Mouse (Mus musculus) kidney, embryonic 14.5 days (tissue): ENCODE measurements at regions not wholly inside any gene's neighbourhood (a gene's known extent, or its start where the extent isn't known, plus 50 kb on each side); places are given as distances from the start of the nearest gene placed in this dataset.

Experiments used
- ATAC-seq: fragments of 200-750 bp; cut with Nextera tagmentation; 2 replicates; pipeline ENCODE4 v1.8.0; 2017; ENCODE audit warnings: moderate number of reproducible peaks, mild to moderate bottlenecking, moderate TSS enrichment, moderate library complexity; ENCODE audit not compliant: low FRiP score, low TSS enrichment
- H3K27ac ChIP-seq: fragments of 300-500 bp; sonication (generic); 2 replicates; pipeline ENCODE4 v1.5.1; 2014; ENCODE audit warnings: low read depth, mild to moderate bottlenecking, low read length, moderate library complexity, mixed read lengths
- H3K27me3 ChIP-seq: fragments of 300-500 bp; sonication (generic); 2 replicates; pipeline ENCODE4 v1.6.1; 2014; ENCODE audit warnings: mild to moderate bottlenecking, low read length; ENCODE audit not compliant: control insufficient read depth, insufficient read depth
- H3K36me3 ChIP-seq: fragments of 300-500 bp; sonication (generic); 2 replicates; pipeline ENCODE4 v1.6.1; 2014; ENCODE audit warnings: low read length, mixed read lengths; ENCODE audit not compliant: control insufficient read depth, insufficient read depth
- H3K4me1 ChIP-seq: fragments of 300-500 bp; sonication (generic); 2 replicates; pipeline ENCODE4 v1.6.1; 2014; ENCODE audit warnings: low read length, mixed read lengths; ENCODE audit not compliant: control insufficient read depth, insufficient read depth
- H3K4me2 ChIP-seq: fragments of 300-500 bp; sonication (generic); replicated peaks from 2 replicates; pipeline ENCODE4 v1.6.1; 2014; ENCODE audit warnings: low read depth, mild to moderate bottlenecking, low read length
- H3K4me3 ChIP-seq: fragments of 300-500 bp; sonication (generic); 2 replicates; pipeline ENCODE4 v1.5.1; 2014; ENCODE audit warnings: mild to moderate bottlenecking, low read length
- H3K9ac ChIP-seq: fragments of 300-500 bp; sonication (generic); 2 replicates; pipeline ENCODE4 v1.6.1; 2014; ENCODE audit warnings: low read depth, mild to moderate bottlenecking, low read length, moderate library complexity
- H3K9me3 ChIP-seq: fragments of 300-500 bp; sonication (generic); 2 replicates; pipeline ENCODE4 v1.6.1; 2016; ENCODE audit warnings: low read length; ENCODE audit not compliant: control insufficient read depth
- WGBS: fragments of 180-500 bp; shearing (Covaris S2); extraction: QIAGEN DNeasy Blood & Tissue Kit; methylation state at CpG from one replicate; pipeline ENCODE4 v1.1.7; 2014; 5-methylcytosine and 5-hydroxymethylcytosine counted together

- Histone ChIP-seq H3K9me3 (no peaks in the 10 kb centered on the region), H3K27me3 (no peaks in the 10 kb centered on the region), H3K27ac (no peak overlapping the region), H3K4me2 (no peak overlapping the region), H3K4me3 (no peak overlapping the region), H3K4me1 (no peaks in the 10 kb centered on the region), H3K36me3 (no peaks in the 10 kb centered on the region), H3K9ac (no peak overlapping the region)
- ATAC-seq: no peak
- 79% methylated on average over 2 of the region's 2 CpGs for WGBS
Measured at GRCm38 (mm10) chr1:57032407-57032806, 54.0 kb upstream of the Satb2 start.

GRCm38 (mm10) chr1:57033244-57033643 is 54.8 kb upstream of the Satb2 start:
- no peaks in the 10 kb centered on the region for H3K4me1 ChIP-seq
- H3K9ac ChIP-seq: no peak overlapping the region
- no peak overlapping the region for H3K4me2 ChIP-seq
- no peak for ATAC-seq
- no peaks in the 10 kb centered on the region for H3K27me3 ChIP-seq
- no peak overlapping the region for H3K27ac ChIP-seq
- H3K4me3 ChIP-seq: no peak overlapping the region
- 86% methylated on average over 2 of the region's 2 CpGs for WGBS
- no peaks in the 10 kb centered on the region for H3K9me3 ChIP-seq
- H3K36me3 ChIP-seq: no peaks in the 10 kb centered on the region

- 86% methylated on average over 6 of the region's 6 CpGs for WGBS
- ATAC-seq: no peak
- no peaks in the 10 kb centered on the region for H3K36me3 ChIP-seq
- no peak overlapping the region for H3K27ac ChIP-seq
- no peaks in the 10 kb centered on the region for H3K9me3 ChIP-seq
- H3K27me3 ChIP-seq: no peaks in the 10 kb centered on the region
- H3K4me3 ChIP-seq: no peak overlapping the region
- no peak overlapping the region for H3K9ac ChIP-seq
- H3K4me1 ChIP-seq: no peaks in the 10 kb centered on the region
- no peak overlapping the region for H3K4me2 ChIP-seq
Measured at GRCm38 (mm10) chr1:57034411-57034810, 56.0 kb upstream of the Satb2 start.

- Histone ChIP-seq H3K9ac (no peak overlapping the region), H3K4me3 (no peak overlapping the region), H3K9me3 (no peaks in the 10 kb centered on the region), H3K4me2 (no peak overlapping the region), H3K4me1 (no peaks in the 10 kb centered on the region), H3K27ac (no peak overlapping the region), H3K27me3 (no peaks in the 10 kb centered on the region), H3K36me3 (no peaks in the 10 kb centered on the region)
- no peak for ATAC-seq
- 59% methylated on average over 3 of the region's 3 CpGs for WGBS
Measured at GRCm38 (mm10) chr1:57036382-57036781, 57.9 kb upstream of the Satb2 start.

- no peak overlapping the region for H3K4me3 ChIP-seq
- no peaks in the 10 kb centered on the region for H3K27me3 ChIP-seq
- H3K4me1 ChIP-seq: no peaks in the 10 kb centered on the region
- H3K9me3 ChIP-seq: no peaks in the 10 kb centered on the region
- WGBS: 30% methylated on average over 8 of the region's 8 CpGs
- no peak for ATAC-seq
- H3K9ac ChIP-seq: no peak overlapping the region
- no peaks in the 10 kb centered on the region for H3K36me3 ChIP-seq
- no peak overlapping the region for H3K27ac ChIP-seq
- H3K4me2 ChIP-seq: no peak overlapping the region
Measured at GRCm38 (mm10) chr1:57040201-57040600, 61.8 kb upstream of the Satb2 start.

- no peak overlapping the region for H3K27ac ChIP-seq
- no peak overlapping the region for H3K4me2 ChIP-seq
- H3K4me3 ChIP-seq: no peak overlapping the region
- no peak overlapping the region for H3K9ac ChIP-seq
- no peaks in the 10 kb centered on the region for H3K36me3 ChIP-seq
- no peak for ATAC-seq
- H3K4me1 ChIP-seq: no peaks in the 10 kb centered on the region
- H3K27me3 ChIP-seq: no peaks in the 10 kb centered on the region
- H3K9me3 ChIP-seq: no peaks in the 10 kb centered on the region
Measured at GRCm38 (mm10) chr1:57041578-57041977, 63.1 kb upstream of the Satb2 start.

GRCm38 (mm10) chr1:57053836-57054235 is 75.4 kb upstream of the Satb2 start:
- Histone ChIP-seq H3K4me3 (no peak overlapping the region), H3K27ac (no peak overlapping the region), H3K27me3 (no peaks in the 10 kb centered on the region), H3K4me2 (no peak overlapping the region), H3K4me1 (no peaks in the 10 kb centered on the region), H3K9ac (no peak overlapping the region), H3K36me3 (no peaks in the 10 kb centered on the region), H3K9me3 (no peaks in the 10 kb centered on the region)
- 87% methylated on average over 4 of the region's 4 CpGs for WGBS
- ATAC-seq: no peak

- WGBS: 89% methylated on average over 9 of the region's 9 CpGs
- Histone ChIP-seq H3K4me1 (no peaks in the 10 kb centered on the region), H3K9ac (no peak overlapping the region), H3K36me3 (no peaks in the 10 kb centered on the region), H3K27ac (no peak overlapping the region), H3K27me3 (no peaks in the 10 kb centered on the region), H3K4me2 (no peak overlapping the region), H3K9me3 (no peaks in the 10 kb centered on the region), H3K4me3 (no peak overlapping the region)
- ATAC-seq: no peak
Measured at GRCm38 (mm10) chr1:57055976-57056375, 77.5 kb upstream of the Satb2 start.

GRCm38 (mm10) chr1:57059216-57059615 is 80.8 kb upstream of the Satb2 start:
- Histone ChIP-seq H3K27ac (no peak overlapping the region), H3K4me1 (no peaks in the 10 kb centered on the region), H3K9me3 (no peaks in the 10 kb centered on the region), H3K27me3 (no peaks in the 10 kb centered on the region), H3K4me2 (no peak overlapping the region), H3K9ac (no peak overlapping the region), H3K36me3 (no peaks in the 10 kb centered on the region), H3K4me3 (no peak overlapping the region)
- whole genome bisulfite sequencing: 76% methylated on average over 3 of the region's 3 CpGs
- ATAC-seq: no peak

- H3K4me1 ChIP-seq: no peaks in the 10 kb centered on the region
- H3K27ac ChIP-seq: no peak overlapping the region
- 67% methylated on average over 3 of the region's 3 CpGs for WGBS
- no peaks in the 10 kb centered on the region for H3K9me3 ChIP-seq
- H3K27me3 ChIP-seq: no peaks in the 10 kb centered on the region
- H3K36me3 ChIP-seq: no peaks in the 10 kb centered on the region
- no peak for ATAC-seq
- no peak overlapping the region for H3K4me3 ChIP-seq
- H3K9ac ChIP-seq: no peak overlapping the region
- no peak overlapping the region for H3K4me2 ChIP-seq
Measured at GRCm38 (mm10) chr1:57075221-57075620, 96.8 kb upstream of the Satb2 start.
